Mouse (Mus musculus) myocyte (in vitro differentiated cells): ENCODE results near the gene Dcakd. TPM values are rescaled to one million over a fixed set of nuclear protein-coding genes. Genes with fewer than 3 reads are reported as not detected.

ENCODE experiments used
- H3K27me3 ChIP-seq: one replicate; pipeline ENCODE4 v1.6.1; 2011; ENCODE audit not compliant: control insufficient read depth, insufficient read depth, insufficient read length
- H3K36me3 ChIP-seq: one replicate; pipeline ENCODE4 v1.6.1; 2011; ENCODE audit not compliant: control insufficient read depth, insufficient read depth
- H3K4me2 ChIP-seq: one replicate; pipeline ENCODE4 v1.6.1; 2011; ENCODE audit warnings: low read depth, control low read depth
- H3K4me3 ChIP-seq: one replicate; pipeline ENCODE4 v1.5.1; 2011; ENCODE audit warnings: mild to moderate bottlenecking, control low read depth, moderate library complexity
- H3K79me2 ChIP-seq: one replicate; pipeline ENCODE4 v1.6.1; 2011; ENCODE audit not compliant: control insufficient read depth, insufficient read depth
- H3ac ChIP-seq: one replicate; pipeline ENCODE4 v1.6.1; 2011; ENCODE audit not compliant: control insufficient read depth, insufficient read length
- CEBPB ChIP-seq: IDR thresholded peaks from 2 replicates; pipeline ENCODE4 v1.6.1; 2011; ENCODE audit warnings: mild to moderate bottlenecking, moderate library complexity; ENCODE audit not compliant: poor library complexity, insufficient read depth, severe bottlenecking
- E2F4 ChIP-seq: IDR thresholded peaks from one replicate; pipeline ENCODE4 v1.6.1; 2011; ENCODE audit warnings: mild to moderate bottlenecking, control low read depth, moderate library complexity; ENCODE audit not compliant: insufficient read depth
- MAX ChIP-seq: IDR thresholded peaks from one replicate; pipeline ENCODE4 v1.6.1; 2011; ENCODE audit warnings: low read depth, mild to moderate bottlenecking, control low read depth
- MYOD1 ChIP-seq, 3 experiments: IDR thresholded peaks; one replicate each; pipeline ENCODE4 v1.6.1; 2011; ENCODE audit warnings: control low read depth in 2 of 3, low read depth in 2 of 3, mild to moderate bottlenecking in 2 of 3, moderate library complexity in 1 of 3; ENCODE audit not compliant: insufficient read length in 2 of 3, control insufficient read depth in 1 of 3
- MYOG ChIP-seq, 3 experiments: IDR thresholded peaks; one replicate each; pipeline ENCODE4 v1.6.1; 2011; ENCODE audit warnings: control low read depth in 2 of 3, low read depth in 2 of 3, mild to moderate bottlenecking in 2 of 3; ENCODE audit not compliant: insufficient read length in 2 of 3, control insufficient read depth in 1 of 3, insufficient read depth in 1 of 3
- POLR2A ChIP-seq: IDR thresholded peaks from one replicate; pipeline ENCODE4 v1.6.1; 2011; ENCODE audit warnings: low read depth, mild to moderate bottlenecking, control low read depth, moderate library complexity; ENCODE audit not compliant: insufficient read length
- POLR2AphosphoS2 ChIP-seq: IDR thresholded peaks from one replicate; pipeline ENCODE4 v1.6.1; 2011; ENCODE audit warnings: low read depth, control low read depth; ENCODE audit not compliant: insufficient read length
- REST ChIP-seq: IDR thresholded peaks from one replicate; pipeline ENCODE4 v1.6.1; 2011; ENCODE audit warnings: mild to moderate bottlenecking, control low read depth, moderate library complexity; ENCODE audit not compliant: insufficient read depth, insufficient read length
- SRF ChIP-seq: IDR thresholded peaks from one replicate; pipeline ENCODE4 v1.6.1; 2011; ENCODE audit warnings: low read depth; ENCODE audit not compliant: control insufficient read depth, insufficient read length
- TCF12 ChIP-seq: IDR thresholded peaks from one replicate; pipeline ENCODE4 v1.6.1; 2011; ENCODE audit warnings: mild to moderate bottlenecking, control low read depth; ENCODE audit not compliant: poor library complexity, insufficient read depth, severe bottlenecking
- TCF3 ChIP-seq: IDR thresholded peaks from one replicate; pipeline ENCODE4 v1.6.1; 2011; ENCODE audit warnings: low read depth, control low read depth; ENCODE audit not compliant: insufficient read length
- USF1 ChIP-seq: IDR thresholded peaks from one replicate; pipeline ENCODE4 v1.6.1; 2011; ENCODE audit warnings: low read depth, mild to moderate bottlenecking, control low read depth, moderate library complexity
- polyA plus RNA-seq: library from polyadenylated mRNA; unstranded; fragments of >200 nt; fragmentation: generic; extraction: Trizol; gene quantifications from one replicate; pipeline ENCODE4 v1.2.1, GENCODE M21; 2012; ENCODE audit warnings: missing spikeins

Dcakd gene
- polyA plus RNA-seq, 1 experiment, result 199 TPM

GRCm38 (mm10) chr11:103068272-103068671 is 40.1 kb upstream of the Dcakd start:
- Histone ChIP-seq H3K27me3 (no peaks in the 10 kb centered on the region), H3K79me2 (no peaks in the 10 kb centered on the region), H3K36me3 (peaks cover 58% of the 10 kb centered on the region), H3K4me3 (no peak overlapping the region), H3ac (no peak overlapping the region), H3K4me2 (peak overlapping the region; percentile 63)
- TF ChIP-seq MYOD1 (IDR thresholded peaks at IDR 0.05; ENCODE audit: control insufficient read depth in 1 of 3, insufficient read length in 2 of 3, low read depth in 2 of 3) (peak in 2 of 3 experiments; percentile 9 to 59), E2F4 (no peak), TCF12 (no peak)

- Histone ChIP-seq H3K79me2 (no peaks in the 10 kb centered on the region), H3K27me3 (no peaks in the 10 kb centered on the region), H3K4me3 (no peak overlapping the region), H3ac (no peak overlapping the region), H3K36me3 (peaks cover 63% of the 10 kb centered on the region), H3K4me2 (peak overlapping the region; percentile 63)
- TF ChIP-seq MYOD1 (IDR thresholded peaks at IDR 0.05; ENCODE audit: control insufficient read depth in 1 of 3, insufficient read length in 2 of 3, low read depth in 2 of 3) (peak in 2 of 3 experiments; percentile 40 to 57), REST (no peak), POLR2AphosphoS2 (no peak), MYOG (IDR thresholded peaks at IDR 0.05; ENCODE audit: control insufficient read depth in 1 of 3, insufficient read depth in 1 of 3, insufficient read length in 2 of 3, low read depth in 2 of 3) (peak in 1 of 3 experiments; percentile 30)
Measured at GRCm38 (mm10) chr11:103067457-103068001, 39.4 kb upstream of the Dcakd start.

GRCm38 (mm10) chr11:103067051-103067361 is 38.9 kb upstream of the Dcakd start:
- H3K36me3 ChIP-seq, result peaks cover 66% of the 10 kb centered on the region
- no peaks in the 10 kb centered on the region for H3K27me3 ChIP-seq
- TF ChIP-seq POLR2AphosphoS2 (peak; percentile 36), USF1 (peak; percentile 90), TCF3 (no peak), TCF12 (no peak), CEBPB (no peak), REST (no peak), POLR2A (no peak)
- no peak overlapping the region for H3K4me3 ChIP-seq
- H3K79me2 ChIP-seq, result no peaks in the 10 kb centered on the region
- no peak overlapping the region for H3ac ChIP-seq
- H3K4me2 ChIP-seq, result peak overlapping the region; percentile 63

GRCm38 (mm10) chr11:103066191-103067050 is 38.3 kb upstream of the Dcakd start:
- Histone ChIP-seq H3K4me2 (peak overlapping the region; percentile 63), H3K27me3 (no peaks in the 10 kb centered on the region), H3K79me2 (no peaks in the 10 kb centered on the region), H3K36me3 (peaks cover 71% of the 10 kb centered on the region), H3K4me3 (no peak overlapping the region), H3ac (no peak overlapping the region)
- TF ChIP-seq REST (no peak), TCF12 (peak; percentile 3), USF1 (no peak), MAX (no peak), MYOD1 (IDR thresholded peaks at IDR 0.05; ENCODE audit: control insufficient read depth in 1 of 3, insufficient read length in 2 of 3, low read depth in 2 of 3) (peak in 1 of 3 experiments; percentile 1), MYOG (IDR thresholded peaks at IDR 0.05; ENCODE audit: control insufficient read depth in 1 of 3, insufficient read depth in 1 of 3, insufficient read length in 2 of 3, low read depth in 2 of 3) (no peak), CEBPB (no peak), E2F4 (no peak), POLR2AphosphoS2 (peak; percentile 70), POLR2A (no peak), SRF (no peak)

- no peaks in the 10 kb centered on the region for H3K27me3 ChIP-seq
- peaks cover 55% of the 10 kb centered on the region for H3K36me3 ChIP-seq
- no peak overlapping the region for H3K4me2 ChIP-seq
- no peak overlapping the region for H3ac ChIP-seq
- peaks cover 10% of the 10 kb centered on the region for H3K79me2 ChIP-seq
- no peak overlapping the region for H3K4me3 ChIP-seq
- no peak for TF ChIP-seq MAX
- TF ChIP-seq TCF3, result no peak
- TF ChIP-seq REST, result no peak
- TF ChIP-seq TCF12, result no peak
- TF ChIP-seq POLR2AphosphoS2, result no peak
Measured at GRCm38 (mm10) chr11:103058499-103059085, 30.5 kb upstream of the Dcakd start.
